Mouse (Mus musculus) large intestine, adult 2 months (tissue): ENCODE measurements around the gene H13. TPM values are rescaled to one million over a fixed set of nuclear protein-coding genes. Genes with fewer than 3 reads are reported as not detected.

Experiments used
- DNase-seq: peaks from one replicate; pipeline ENCODE4 v3.0.0-alpha.2; 2012; ENCODE audit warnings: low read depth, low spot score
- WGBS: fragments of 180-500 bp; shearing (Covaris S2); methylation state at CpG from one replicate; pipeline ENCODE4 v1.1.7; 2018; 5-methylcytosine and 5-hydroxymethylcytosine counted together
- polyA plus RNA-seq: library from polyadenylated mRNA; depleted of rRNA; stranded (reverse); fragments of >200 nt; gene quantifications from 2 replicates; pipeline ENCODE4 v1.2.3, GENCODE M21; 2012

Gene H13
- polyA plus RNA-seq, 1 experiment: 102 TPM

DNA sequence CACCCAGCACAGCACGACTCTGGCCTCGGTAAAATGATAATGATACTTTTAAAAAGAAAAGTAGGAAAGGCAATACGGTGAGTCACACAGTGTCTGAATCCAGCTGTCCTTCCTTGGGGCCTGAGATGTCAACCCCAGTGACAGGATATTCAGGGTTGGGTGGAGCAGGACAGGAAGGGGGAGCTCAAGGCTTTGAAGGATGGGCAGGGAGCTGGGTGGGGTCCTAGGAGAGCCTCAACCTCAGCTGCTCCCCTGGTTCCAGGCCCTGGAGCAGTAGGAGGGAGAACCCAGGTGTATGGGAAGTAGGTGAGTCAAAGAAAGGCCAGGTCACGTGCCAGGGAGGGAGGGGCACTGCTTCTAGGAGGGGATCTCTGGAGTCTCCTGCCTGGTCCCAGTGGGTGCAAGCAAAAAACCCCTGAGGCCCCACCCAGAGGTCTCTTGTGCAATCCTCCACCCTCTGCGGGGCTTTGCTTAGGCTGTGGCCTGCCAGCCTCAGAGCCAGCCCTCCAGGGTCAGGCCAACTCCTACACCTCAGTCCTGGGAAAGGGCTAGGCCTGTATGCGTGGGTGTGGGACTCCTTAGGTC is 57.6 kb downstream of the H13 start:
- DNase-seq: no peak
- WGBS: 27% methylated on average over 6 of the region's 6 CpGs

DNA sequence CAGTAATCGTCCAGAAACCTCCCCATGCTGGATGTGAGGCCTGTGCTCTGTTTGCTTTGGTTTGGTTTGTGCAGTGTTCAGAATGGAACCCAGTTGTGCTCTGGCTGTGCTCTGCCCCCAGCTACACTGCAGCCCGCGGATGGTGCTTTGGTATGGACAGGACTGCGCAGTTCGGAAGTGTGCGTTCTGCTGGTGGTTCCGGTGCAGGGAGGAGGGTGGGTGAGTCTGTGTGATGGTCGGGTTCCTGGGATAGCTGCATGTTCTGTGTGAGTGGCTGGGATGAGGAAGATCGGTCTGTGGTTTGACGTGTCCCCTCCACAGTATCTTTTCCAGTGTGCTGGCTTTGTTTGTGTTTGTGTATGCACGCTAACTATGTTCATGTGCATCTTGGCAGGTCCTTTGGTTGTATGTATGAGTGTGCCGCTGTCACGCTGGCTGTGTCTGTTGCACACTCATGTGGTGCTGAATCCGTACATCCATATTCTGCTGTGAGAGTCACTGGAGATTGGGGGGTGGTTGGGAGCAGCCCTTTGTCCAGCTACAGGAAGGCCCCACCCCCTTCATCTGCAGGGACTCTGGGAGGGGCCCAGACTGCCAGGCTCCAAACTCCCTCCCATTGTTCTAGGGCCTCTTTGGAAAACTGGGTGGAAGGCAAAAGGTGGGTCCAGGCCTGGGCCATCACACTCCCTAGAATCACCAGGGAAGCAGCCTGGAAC is 58.7 kb downstream of the H13 start:
- no peak for DNase-seq
- WGBS: 71% methylated on average over 14 of the region's 14 CpGs

DNA sequence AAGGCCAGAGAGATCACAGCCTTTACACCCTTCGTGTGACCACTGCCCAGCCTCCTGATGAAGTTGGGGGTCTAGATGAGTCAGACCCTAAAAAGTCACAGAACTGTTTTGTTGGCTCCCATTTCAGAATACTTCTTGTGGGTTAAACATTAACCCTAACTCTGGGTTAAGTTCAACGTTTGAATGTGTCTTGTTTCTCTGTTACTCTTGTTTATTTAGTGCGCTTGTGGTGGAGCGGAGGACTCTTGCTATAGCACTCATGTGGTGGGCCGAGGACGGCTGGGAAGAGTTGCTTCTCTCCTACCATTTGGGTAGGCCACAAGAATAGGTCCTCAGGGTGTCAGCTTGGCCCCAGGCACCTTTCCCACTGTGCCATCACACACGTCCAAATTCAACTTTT is 59.3 kb downstream of the H13 start:
- DNase-seq: no peak
- 33% methylated on average over 7 of the region's 7 CpGs for WGBS

DNA sequence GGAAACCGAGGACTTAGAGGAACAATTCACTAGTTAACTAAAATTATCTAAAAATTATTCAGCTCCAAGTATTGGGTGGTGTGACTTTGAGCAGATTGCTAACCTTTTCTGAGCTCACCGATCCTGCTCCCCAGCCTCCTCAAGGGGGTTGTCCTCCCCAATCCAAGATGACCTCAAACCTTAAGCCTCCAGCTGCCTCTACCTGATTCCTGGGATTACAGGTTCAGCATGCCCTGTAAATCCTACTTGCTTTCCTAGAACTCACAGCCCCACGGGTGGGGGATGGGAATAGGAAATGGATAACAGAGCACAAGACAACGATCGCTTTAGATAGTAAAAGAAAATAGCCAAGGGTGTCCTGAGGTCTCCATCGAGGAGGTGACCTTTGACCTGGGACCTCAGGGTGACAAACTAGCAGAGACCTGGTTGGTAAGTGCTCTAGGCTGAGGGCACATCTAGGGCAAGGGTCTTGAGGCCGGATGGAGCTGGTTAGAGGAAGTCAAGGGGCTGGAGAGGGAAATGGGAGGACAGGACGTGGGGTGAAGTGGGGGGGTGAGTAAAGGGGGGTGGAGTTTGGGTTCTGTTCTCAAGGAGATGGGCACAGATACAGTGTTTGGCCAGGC is 59.9 kb downstream of the H13 start:
- no peak for DNase-seq
- 12% methylated on average over 8 of the region's 8 CpGs for WGBS

DNA sequence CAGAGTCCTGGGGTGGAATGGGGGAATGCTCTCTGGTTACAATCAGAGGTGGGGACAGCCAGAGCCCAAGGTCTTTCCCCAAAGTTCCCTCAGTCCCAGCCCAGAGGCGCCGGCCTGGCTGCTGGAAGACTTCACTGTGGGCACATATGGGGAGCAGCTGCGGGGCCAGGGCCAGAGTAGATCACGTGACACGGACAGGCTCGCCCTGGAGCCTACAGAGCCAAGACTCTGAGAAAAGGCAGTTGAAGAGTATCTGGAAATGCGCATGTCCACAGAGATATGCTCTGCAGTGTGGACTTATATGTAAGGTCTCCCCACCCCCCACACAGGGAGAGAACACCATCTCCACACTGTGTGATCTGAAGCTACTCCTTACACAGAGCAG is 60.4 kb downstream of the H13 start:
- WGBS: 8% methylated on average over 7 of the region's 7 CpGs
- no peak for DNase-seq

DNA sequence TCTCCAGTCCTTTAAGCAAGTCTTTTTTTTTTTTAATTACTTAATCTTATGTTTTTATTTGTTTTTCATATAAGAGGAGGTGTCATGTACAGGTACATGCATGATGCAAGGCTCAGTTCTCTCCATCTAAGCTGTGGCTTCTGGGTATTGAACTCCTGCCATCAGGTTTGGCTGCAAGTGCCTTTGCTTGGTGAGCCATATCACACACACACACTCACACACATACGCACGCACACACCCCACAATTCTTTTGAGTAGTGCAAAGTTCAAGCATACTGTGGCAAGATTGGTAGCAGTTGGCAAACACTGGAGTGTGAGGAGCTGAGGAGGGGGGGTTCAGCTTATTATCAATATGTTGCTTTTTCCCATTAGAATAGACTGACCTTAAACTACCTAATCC is 63.9 kb downstream of the H13 start:
- WGBS: 37% methylated on average over 2 of the region's 2 CpGs
- DNase-seq: no peak

DNA sequence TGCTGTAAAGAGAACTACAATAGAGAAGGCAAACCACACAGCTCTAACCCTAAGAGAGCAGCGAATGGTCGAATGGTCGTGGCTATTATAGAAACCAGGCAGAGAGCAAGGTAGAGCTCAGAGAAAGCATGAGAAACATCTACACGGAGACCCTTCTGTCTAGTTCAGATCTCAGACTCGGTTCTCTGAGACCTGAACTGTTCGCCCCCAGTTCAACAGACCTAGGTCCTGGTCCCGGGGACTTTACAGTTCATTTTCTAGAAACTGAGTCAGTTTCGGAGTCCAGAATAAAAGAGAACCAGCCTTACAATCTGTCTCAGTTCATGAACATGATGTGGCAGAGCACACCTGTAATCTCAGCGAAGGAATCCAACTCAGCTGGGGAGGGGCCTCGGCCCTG is 65.2 kb downstream of the H13 start:
- no peak for DNase-seq
- WGBS: 13% methylated on average over 10 of the region's 10 CpGs

DNA sequence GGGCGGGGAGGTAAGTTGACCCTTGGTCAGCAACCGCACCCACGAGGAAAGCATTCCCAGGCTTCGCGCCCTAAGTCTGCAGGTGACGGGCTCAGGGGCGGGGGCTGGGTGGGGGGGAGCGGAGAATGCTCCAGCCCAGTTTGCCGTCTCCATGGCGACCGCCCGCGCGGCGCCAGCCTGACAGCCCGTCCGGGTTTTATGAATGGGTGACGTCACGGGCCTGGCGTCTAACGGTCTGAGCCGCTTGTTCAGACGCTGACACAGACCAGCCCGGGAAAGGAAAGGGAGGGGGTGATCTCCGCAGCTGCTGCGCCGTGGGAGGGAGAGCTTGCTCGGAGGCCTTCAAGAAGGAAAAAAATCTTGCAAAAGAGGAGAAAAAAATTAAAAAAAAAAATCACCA is 65.7 kb downstream of the H13 start:
- DNase-seq: no peak
- WGBS: under 1% methylated on average over 28 of the region's 28 CpGs

DNA sequence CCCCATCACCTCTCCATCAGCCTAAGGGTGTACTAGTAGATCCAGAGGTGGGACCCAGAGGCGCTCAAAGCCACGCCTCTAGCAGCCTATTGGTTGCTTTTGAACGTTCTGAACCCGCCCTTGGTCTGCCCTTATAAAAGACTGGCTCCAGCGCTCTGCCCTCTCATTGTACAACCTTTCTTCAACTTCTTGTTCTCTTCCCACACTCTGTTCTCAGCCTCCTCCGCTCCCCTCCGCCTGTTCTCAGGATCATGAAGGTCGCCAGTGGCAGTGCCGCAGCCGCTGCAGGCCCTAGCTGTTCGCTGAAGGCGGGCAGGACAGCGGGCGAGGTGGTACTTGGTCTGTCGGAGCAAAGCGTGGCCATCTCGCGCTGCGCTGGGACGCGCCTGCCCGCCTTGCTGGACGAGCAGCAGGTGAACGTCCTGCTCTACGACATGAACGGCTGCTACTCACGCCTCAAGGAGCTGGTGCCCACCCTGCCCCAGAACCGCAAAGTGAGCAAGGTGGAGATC is 66.9 kb downstream of the H13 start, which contains the start of gene Id1:
Gene Id1 (plus strand): TSS at position 162 of the 512 bp plus-strand sequence.
- DNase-seq: no peak
- under 1% methylated on average over 28 of the region's 28 CpGs for WGBS

DNA sequence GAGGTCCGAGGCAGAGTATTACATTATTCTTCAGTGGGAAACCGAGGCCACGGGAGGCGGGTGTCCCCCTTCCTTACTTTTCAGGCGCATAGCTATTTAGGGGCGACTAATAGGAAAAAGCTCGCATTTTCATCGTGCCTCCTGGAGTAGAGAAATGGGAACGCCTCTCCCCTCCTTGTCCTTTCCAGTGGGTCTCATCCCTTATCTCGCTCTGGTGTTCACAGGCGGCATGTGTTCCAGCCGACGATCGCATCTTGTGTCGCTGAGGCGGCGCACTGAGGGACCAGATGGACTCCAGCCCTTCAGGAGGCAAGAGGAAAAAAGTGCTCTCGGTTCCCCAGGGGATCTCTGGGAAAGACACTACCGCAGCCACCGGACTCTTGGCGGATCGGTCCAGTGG is 67.5 kb downstream of the H13 start:
- under 1% methylated on average over 22 of the region's 22 CpGs for WGBS
- no peak for DNase-seq

DNA sequence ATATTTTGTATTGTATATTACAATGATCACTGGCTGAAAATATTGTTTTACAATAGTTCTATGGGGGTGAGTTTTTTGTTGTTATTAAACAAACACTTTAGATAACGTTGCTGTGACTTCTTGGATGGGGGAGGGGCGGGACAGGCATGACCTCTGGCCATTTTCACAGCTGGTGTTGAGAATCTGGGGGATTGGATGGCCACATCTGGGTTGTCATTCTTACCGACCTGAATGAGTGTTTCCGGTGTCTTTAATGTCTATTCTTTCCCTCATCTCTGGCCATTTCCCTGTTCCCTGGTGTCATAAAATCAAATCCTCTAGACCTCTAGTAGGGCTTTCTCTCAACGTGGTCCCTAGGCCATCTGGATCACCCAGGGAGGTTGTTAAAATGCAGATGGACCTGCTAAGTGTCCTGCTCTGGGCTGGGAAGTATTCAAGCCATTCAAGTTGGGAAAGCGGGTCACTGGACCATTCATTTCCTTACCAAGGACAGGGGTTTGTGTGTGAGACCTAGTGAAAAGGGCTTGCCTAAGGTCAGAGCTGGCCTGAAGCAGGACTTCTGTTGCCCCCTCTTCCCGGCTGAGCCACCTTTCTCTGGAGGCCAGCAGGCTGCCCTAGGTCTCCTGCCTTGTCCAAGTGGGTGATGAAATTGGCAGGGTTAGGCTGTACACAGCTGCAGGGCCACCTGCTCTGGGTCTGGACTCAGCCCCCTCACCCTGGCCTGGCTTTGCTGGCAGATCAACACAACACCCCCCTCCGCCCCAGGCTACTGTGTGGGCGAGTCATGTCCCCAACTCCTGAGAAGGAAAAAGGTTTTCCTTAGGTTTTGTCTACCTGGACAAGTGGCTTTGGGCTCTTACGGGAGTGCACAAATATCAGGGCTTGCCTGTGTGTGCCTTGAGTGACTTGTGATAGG is 68.3 kb downstream of the H13 start:
- 12% methylated on average over 10 of the region's 10 CpGs for WGBS
- DNase-seq: no peak

DNA sequence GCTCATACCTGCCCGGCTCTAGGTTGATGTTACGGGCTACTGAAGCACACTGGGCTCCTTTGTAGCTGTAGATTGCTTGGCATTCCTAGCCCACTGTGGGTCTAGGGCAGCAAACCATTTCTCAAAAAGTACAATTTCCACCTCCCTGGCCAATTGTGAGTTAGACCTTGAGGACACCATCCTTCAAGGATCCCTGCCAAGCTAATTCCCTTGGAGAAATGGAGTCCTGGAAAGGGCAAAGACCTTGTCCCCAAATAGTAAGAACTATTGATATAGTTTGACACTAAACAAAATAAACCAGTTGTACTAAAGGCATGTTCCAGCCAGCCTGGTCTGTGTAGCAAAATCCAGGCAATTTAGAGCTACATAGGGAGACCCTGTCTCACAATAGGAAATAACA is 69.1 kb downstream of the H13 start:
- WGBS: 24% methylated on average over 2 of the region's 2 CpGs
- no peak for DNase-seq

DNA sequence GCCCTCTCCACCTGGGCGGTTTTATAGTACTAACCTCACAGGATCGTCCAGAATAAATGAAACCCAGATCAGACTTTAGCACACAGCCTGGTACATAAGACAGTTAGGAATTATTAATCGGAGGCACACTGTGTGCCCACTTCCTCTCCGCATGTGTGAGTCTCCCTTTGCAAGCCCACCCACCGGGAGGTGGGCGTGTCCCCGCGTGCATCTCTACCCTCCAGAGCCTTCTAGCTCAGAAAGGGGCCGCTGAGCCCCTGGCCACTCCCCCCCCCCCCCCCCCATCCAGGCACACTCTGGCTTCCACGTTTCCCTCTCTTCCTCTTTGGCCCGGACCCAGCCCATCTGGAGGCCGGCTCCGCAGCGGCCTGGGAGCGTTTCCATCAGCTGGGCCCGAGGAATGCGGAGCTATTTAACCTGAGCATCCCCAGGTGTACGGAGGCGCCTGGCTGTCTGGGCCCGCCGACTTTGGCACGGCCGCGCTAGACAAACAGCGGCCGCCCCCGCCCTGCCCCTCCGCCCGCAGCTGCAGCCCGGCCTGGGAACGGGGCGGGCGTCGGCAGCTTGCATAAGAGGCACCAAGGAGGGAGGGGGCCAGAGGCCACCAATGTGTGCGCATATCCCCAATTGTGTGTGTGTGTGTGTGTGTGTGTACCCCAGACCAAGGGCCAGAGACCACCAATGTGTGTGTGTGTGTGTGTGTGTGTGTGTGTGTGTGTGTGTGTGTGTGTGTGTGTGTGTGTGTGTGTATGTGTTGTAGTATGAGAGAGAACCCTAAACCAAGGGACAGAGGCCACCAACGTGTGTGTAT is 70.0 kb downstream of the H13 start:
- no peak for DNase-seq
- WGBS: under 1% methylated on average over 35 of the region's 36 CpGs

DNA sequence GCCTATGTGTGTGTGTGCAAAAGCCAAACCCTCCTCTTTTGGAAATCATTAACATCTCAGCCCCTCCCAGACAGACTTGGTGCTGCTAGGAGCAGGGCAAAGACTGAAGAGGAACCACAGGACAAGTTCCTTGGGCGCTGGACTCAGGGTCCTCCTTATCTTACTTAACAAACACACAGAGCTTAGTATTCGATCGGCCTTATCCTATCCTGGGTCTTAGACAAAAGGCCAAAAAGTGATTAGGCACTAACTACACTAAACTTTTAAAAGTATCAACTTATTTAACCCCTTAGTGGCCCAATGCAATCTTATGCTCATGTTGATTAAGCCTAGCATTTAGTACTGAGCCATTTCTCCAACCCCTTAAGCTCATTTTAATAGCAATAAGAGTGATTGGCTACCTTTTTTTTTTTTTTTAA is 70.6 kb downstream of the H13 start:
- DNase-seq: no peak
- 9% methylated on average over 3 of the region's 3 CpGs for WGBS

DNA sequence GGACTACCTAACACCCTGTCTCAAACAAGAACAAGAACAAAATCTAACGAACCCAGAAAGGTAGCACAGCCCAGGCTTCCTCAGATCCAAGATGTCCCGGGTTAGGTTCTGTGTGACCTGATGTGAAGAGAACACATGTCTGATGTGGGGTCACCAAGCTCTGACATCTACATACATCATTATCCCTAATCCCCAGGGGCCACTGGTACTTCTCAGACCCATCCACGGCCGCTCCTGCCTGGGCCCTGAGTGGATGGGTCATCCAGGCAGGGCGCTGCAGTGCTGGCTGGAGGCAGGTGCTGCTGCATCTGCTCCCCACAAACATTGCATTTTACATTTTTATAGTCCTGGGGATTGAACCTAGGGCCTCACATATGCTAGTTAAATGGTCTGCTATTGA is 71.2 kb downstream of the H13 start:
- DNase-seq: no peak
- WGBS: 53% methylated on average over 5 of the region's 5 CpGs

DNA sequence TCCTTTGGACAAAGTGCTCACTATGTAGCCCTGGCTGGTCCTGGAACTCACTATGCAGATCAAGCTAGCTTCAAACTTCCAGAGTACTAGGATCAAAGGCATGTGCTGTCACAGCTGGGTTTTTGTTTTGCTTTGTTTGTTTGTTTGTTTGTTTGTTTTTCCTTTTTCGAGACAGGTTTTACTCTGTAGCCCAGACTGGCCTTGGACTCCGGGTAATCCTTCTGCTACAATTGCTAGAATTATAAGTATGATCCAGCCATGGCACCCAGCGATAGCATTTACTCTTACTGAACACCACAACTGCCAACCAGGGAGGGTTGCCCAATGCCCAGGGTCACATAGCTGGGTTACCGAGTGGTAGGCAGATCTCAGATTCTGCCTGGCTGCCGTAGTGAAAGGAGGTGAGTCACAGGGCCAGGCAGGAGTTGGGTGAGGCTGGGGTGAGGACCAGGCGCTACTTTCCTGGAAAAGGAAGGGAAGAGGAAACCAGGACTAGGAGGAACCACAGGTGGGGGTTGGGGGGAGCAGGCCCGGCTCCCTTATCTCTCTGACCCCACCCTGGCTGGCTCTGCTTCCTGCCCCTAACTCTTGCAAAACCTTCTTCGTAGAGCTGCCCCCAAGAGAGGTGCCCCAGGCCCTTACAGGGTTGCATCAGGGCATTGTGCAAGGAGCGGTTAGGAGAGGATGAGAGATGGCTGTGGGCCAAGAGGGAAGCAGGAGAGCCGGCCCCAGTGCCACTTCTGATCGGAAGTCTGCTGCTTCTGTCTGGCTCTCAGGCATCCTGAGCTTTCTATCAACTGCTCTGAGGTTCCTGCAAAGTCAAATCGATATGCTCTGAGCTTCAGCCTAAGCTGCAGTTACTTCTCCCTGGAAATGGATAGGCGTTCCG is 72.1 kb downstream of the H13 start:
- 10% methylated on average over 14 of the region's 14 CpGs for WGBS
- DNase-seq: no peak

DNA sequence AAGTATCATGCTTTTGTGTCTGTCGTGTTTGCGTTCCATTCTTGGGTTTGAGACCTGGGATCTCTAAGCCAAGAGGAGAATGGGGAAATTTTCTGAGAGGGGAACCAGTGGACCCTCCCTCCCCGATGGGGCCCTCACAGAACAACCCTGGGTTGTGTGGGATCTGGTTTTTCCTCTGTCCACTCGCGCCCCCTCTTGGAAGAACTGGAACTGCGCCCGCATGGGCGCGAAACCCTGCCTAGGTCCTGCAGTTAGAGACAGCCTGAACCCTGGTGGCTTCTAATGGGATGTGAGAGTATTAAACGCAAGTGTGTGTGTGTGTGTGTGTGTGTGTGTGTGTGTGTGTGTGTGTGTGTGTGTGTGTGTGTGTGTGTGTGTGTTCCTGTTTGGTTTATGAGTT is 73.2 kb downstream of the H13 start:
- 19% methylated on average over 10 of the region's 10 CpGs for WGBS
- no peak for DNase-seq
